Mouse (Mus musculus) CH12.LX (cell line): ENCODE data around the gene Tpr. TPM values are rescaled to one million over a fixed set of nuclear protein-coding genes. Genes with fewer than 3 reads are reported as not detected.

Experiments used
- DNase-seq: peaks from one replicate; pipeline ENCODE4 v3.0.0-alpha.2; 2013; ENCODE audit errors: extremely low read depth
- H3K27ac ChIP-seq: 2 replicates; pipeline ENCODE4 v1.5.1; 2012; ENCODE audit warnings: low read depth, mild to moderate bottlenecking, control low read depth, moderate library complexity; ENCODE audit not compliant: insufficient read depth
- H3K27me3 ChIP-seq: replicated peaks from 2 replicates; pipeline ENCODE3; 2012; ENCODE audit warnings: inconsistent platforms
- H3K36me3 ChIP-seq, 2 experiments: replicated peaks in 1 of 2; 2 replicates each; pipeline versions ENCODE3 to v1.6.1; 2012; ENCODE audit warnings: inconsistent platforms in 1 of 2, low read length in 1 of 2, mild to moderate bottlenecking in 1 of 2, mixed read lengths in 1 of 2, moderate library complexity in 1 of 2; ENCODE audit not compliant: control insufficient read depth in 1 of 2, insufficient read depth in 1 of 2
- H3K4me1 ChIP-seq, 2 experiments: 2 replicates each; pipeline ENCODE4 v1.6.1; 2012; ENCODE audit warnings: inconsistent platforms in 1 of 2, moderate library complexity in 1 of 2; ENCODE audit not compliant: insufficient read depth in 2 of 2, control insufficient read depth in 1 of 2
- H3K4me2 ChIP-seq: 2 replicates; pipeline ENCODE4 v1.6.1; 2012; ENCODE audit warnings: low read depth, mild to moderate bottlenecking, control low read depth; ENCODE audit not compliant: poor library complexity, insufficient read depth, severe bottlenecking
- H3K4me3 ChIP-seq, 3 experiments: fragments of 150-350 bp in 1 of 3; sonication (generic) in 1 of 3; replicated peaks in 1 of 3; 2 replicates each; pipeline versions ENCODE3 to v1.5.1; 2011 to 2012; ENCODE audit warnings: low read depth in 2 of 3, low read length in 2 of 3, mild to moderate bottlenecking in 2 of 3, moderate library complexity in 2 of 3, control low read depth in 1 of 3, improper control_type of control experiment in 1 of 3, inconsistent platforms in 1 of 3, mixed read lengths in 1 of 3; ENCODE audit not compliant: poor library complexity in 1 of 3
- H3K79me2 ChIP-seq: replicated peaks from 2 replicates; pipeline ENCODE4 v1.6.1; 2012; ENCODE audit warnings: mild to moderate bottlenecking, moderate library complexity; ENCODE audit not compliant: control insufficient read depth, poor library complexity, insufficient read depth, severe bottlenecking; ENCODE audit errors: extremely low read depth
- H3K9ac ChIP-seq: 2 replicates; pipeline ENCODE4 v1.6.1; 2012; ENCODE audit warnings: low read depth, mild to moderate bottlenecking, control low read depth, moderate library complexity; ENCODE audit not compliant: insufficient read depth
- H3K9me3 ChIP-seq: replicated peaks from 2 replicates; pipeline ENCODE3; 2012; ENCODE audit warnings: low read length, inconsistent platforms, mixed read lengths
- CTCF ChIP-seq, 2 experiments: IDR thresholded peaks in 1 of 2; conservative IDR thresholded peaks in 1 of 2; 2 replicates each; pipeline ENCODE4 v1.5.1; 2011 to 2012; ENCODE audit warnings: low read depth in 2 of 2, low read length in 2 of 2, improper control_type of control experiment in 1 of 2, inconsistent platforms in 1 of 2, mild to moderate bottlenecking in 1 of 2, moderate library complexity in 1 of 2
- ELF1 ChIP-seq: IDR thresholded peaks from 2 replicates; pipeline ENCODE4 v1.6.1; 2014; ENCODE audit warnings: low read depth, mild to moderate bottlenecking, inconsistent platforms, low read length, improper control_type of control experiment
- EP300 ChIP-seq: IDR thresholded peaks from 2 replicates; pipeline ENCODE4 v1.6.1; 2011; ENCODE audit warnings: low read length, improper control_type of control experiment
- HCFC1 ChIP-seq: IDR thresholded peaks from 2 replicates; pipeline ENCODE4 v1.6.1; 2012; ENCODE audit warnings: low read depth, mild to moderate bottlenecking, inconsistent platforms, low read length, improper control_type of control experiment
- IRF4 ChIP-seq: IDR thresholded peaks from 2 replicates; pipeline ENCODE4 v1.6.1; 2014; ENCODE audit warnings: low read depth, mild to moderate bottlenecking, inconsistent platforms, low read length, improper control_type of control experiment
- JUN ChIP-seq: IDR thresholded peaks from 2 replicates; pipeline ENCODE4 v1.6.1; 2011; ENCODE audit warnings: low read depth, mild to moderate bottlenecking, low read length, improper control_type of control experiment, moderate library complexity; ENCODE audit not compliant: insufficient read depth
- JUND ChIP-seq: conservative IDR thresholded peaks from 2 replicates; pipeline ENCODE4 v1.6.1; 2011; ENCODE audit warnings: low read depth, low read length, improper control_type of control experiment
- KAT2A ChIP-seq: IDR thresholded peaks from 2 replicates; pipeline ENCODE4 v1.6.1; 2012; ENCODE audit warnings: low read length, improper control_type of control experiment, inconsistent platforms; ENCODE audit not compliant: insufficient replicate concordance
- MAFK ChIP-seq: IDR thresholded peaks from 2 replicates; pipeline ENCODE4 v1.6.1; 2011; ENCODE audit warnings: low read length, improper control_type of control experiment; ENCODE audit not compliant: insufficient replicate concordance
- MEF2A ChIP-seq: IDR thresholded peaks from 2 replicates; pipeline ENCODE4 v1.6.1; 2014; ENCODE audit warnings: low read depth, mild to moderate bottlenecking, inconsistent platforms, low read length, improper control_type of control experiment, borderline replicate concordance
- MXI1 ChIP-seq: IDR thresholded peaks from 2 replicates; pipeline ENCODE4 v1.6.1; 2011; ENCODE audit warnings: mild to moderate bottlenecking, low read depth, low read length, improper control_type of control experiment
- PAX5 ChIP-seq: IDR thresholded peaks from 2 replicates; pipeline ENCODE4 v1.6.1; 2012; ENCODE audit warnings: low read length, inconsistent platforms, mixed read lengths
- POLR2A ChIP-seq: IDR thresholded peaks from 2 replicates; pipeline ENCODE4 v1.6.1; 2011; ENCODE audit warnings: low read depth, mild to moderate bottlenecking, improper control_type of control experiment, low read length
- POLR2AphosphoS2 ChIP-seq: IDR thresholded peaks from 2 replicates; pipeline ENCODE4 v1.6.1; 2011; ENCODE audit warnings: low read depth, low read length, improper control_type of control experiment
- RAD21 ChIP-seq: IDR thresholded peaks from 2 replicates; pipeline ENCODE4 v1.6.1; 2011; ENCODE audit warnings: low read depth, mild to moderate bottlenecking, low read length, improper control_type of control experiment, moderate library complexity
- RCOR1 ChIP-seq: conservative IDR thresholded peaks from 2 replicates; pipeline ENCODE4 v1.6.1; 2012; ENCODE audit warnings: low read depth, mild to moderate bottlenecking, inconsistent platforms, low read length, improper control_type of control experiment
- USF1 ChIP-seq: IDR thresholded peaks from 2 replicates; pipeline ENCODE4 v1.6.1; 2014; ENCODE audit warnings: low read depth, mild to moderate bottlenecking, inconsistent platforms, low read length, improper control_type of control experiment
- USF2 ChIP-seq: conservative IDR thresholded peaks from 2 replicates; pipeline ENCODE4 v1.6.1; 2011; ENCODE audit warnings: low read depth, low read length, improper control_type of control experiment
- ZC3H11A ChIP-seq: IDR thresholded peaks from 2 replicates; pipeline ENCODE4 v1.6.1; 2012; ENCODE audit warnings: low read depth, mild to moderate bottlenecking, inconsistent platforms, low read length, improper control_type of control experiment
- ZKSCAN1 ChIP-seq: IDR thresholded peaks from 2 replicates; pipeline ENCODE4 v1.6.1; 2012; ENCODE audit warnings: low read depth, inconsistent platforms, low read length, improper control_type of control experiment, borderline replicate concordance
- ZNF384 ChIP-seq: IDR thresholded peaks from 2 replicates; pipeline ENCODE4 v1.6.1; 2012; ENCODE audit warnings: low read depth, low read length, improper control_type of control experiment, inconsistent platforms
- dilution Hi-C: fragments of 300-500 bp; cut with MboI; formaldehyde crosslinking; loops from 2 replicates; pipeline ENCODE4 v1.14.3; 2020; ENCODE audit warnings: low sequenced_read_pairs; ENCODE audit not compliant: extremely low pct_unique_long_range_greater_than_20kb, extremely low pct_ligation_motif_present
- in situ Hi-C: fragments of 300-500 bp; cut with MboI; formaldehyde crosslinking; loops from 3 replicates; pipeline ENCODE4 v1.14.3; 2019; ENCODE audit warnings: low sequenced_read_pairs, low pct_ligation_motif_present, low pct_unique_long_range_greater_than_20kb, mixed read lengths
- polyA plus RNA-seq: library from polyadenylated mRNA; unstranded; fragments of >175 nt; gene quantifications from 2 replicates; pipeline ENCODE4 v1.2.1, GENCODE M21; 2012; ENCODE audit warnings: low read depth; ENCODE audit not compliant: insufficient read length
- total RNA-seq, 2 experiments: library from RNA; depleted of rRNA; stranded (reverse); fragments of 300-350 nt in 1 of 2; fragments of >200 nt in 1 of 2; gene quantifications; 2 replicates each; pipeline ENCODE4 v1.2.3; 2012 to 2014

Gene Tpr
- total and polyA plus RNA-seq, 3 experiments: 135 to 291 (median 200) TPM

DNA sequence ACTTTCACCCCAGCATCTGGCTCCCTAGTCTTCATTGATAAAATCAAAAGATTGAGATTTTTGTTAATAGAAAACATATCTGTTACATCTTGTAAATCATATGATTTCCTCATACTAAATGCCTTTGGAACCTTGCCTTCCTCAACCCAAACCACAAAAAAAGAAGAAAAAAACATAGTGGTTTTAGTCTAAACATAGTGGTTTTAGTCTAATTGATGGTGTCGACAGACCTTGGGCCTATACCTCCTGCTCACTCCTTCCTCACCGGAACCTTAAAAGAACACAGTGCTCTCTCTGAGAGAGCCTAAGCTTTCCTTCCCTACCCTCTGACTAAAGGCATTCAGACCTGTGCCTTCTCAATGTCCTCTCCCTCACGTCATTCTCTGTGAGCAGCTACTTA, 3.4 kb downstream of the Tpr start:
- Histone ChIP-seq H3K9me3 (no peaks in the 10 kb centered on the region), H3K36me3 (peaks cover 23 to 46% of the 10 kb centered on the region in 2 experiments), H3K79me2 (peaks cover 48% of the 10 kb centered on the region), H3K4me1 (peaks cover 0 to 17% of the 10 kb centered on the region in 2 experiments; a peak in 2 of 4 replicates), H3K27ac (no peak overlapping the region), H3K9ac (no peak overlapping the region), H3K4me3 (no peak overlapping the region), H3K4me2 (no peak overlapping the region), H3K27me3 (no peaks in the 10 kb centered on the region)
- TF ChIP-seq PAX5 (no peak), MXI1 (no peak), POLR2AphosphoS2 (no peak), ELF1 (no peak), ZKSCAN1 (no peak), HCFC1 (no peak), KAT2A (no peak), ZC3H11A (no peak), RAD21 (no peak), POLR2A (no peak), JUND (no peak), IRF4 (no peak), MAFK (no peak), JUN (no peak), MEF2A (no peak), RCOR1 (no peak), USF2 (no peak), ZNF384 (no peak), CTCF (conservative IDR thresholded peaks at IDR 0.05 in 1 of 2, IDR thresholded peaks at IDR 0.05 in 1 of 2; ENCODE audit: low read depth in 2 of 2, low read length in 2 of 2) (no peak), EP300 (no peak)
- DNase-seq: no peak
- dilution Hi-C loops: no loop called here
- in situ Hi-C loops: loop anchor here (25.0 kb wide), 1 partner anchor 559 kb away; no protein-coding TSS in a partner anchor

- no peaks in the 10 kb centered on the region for H3K27me3 ChIP-seq
- H3K9ac ChIP-seq: no peak overlapping the region
- peaks cover 40 to 84% of the 10 kb centered on the region in 2 experiments for H3K36me3 ChIP-seq
- H3K4me2 ChIP-seq: no peak overlapping the region
- TF ChIP-seq ZKSCAN1 (no peak), HCFC1 (no peak), MEF2A (no peak), USF1 (no peak), JUN (no peak), ZC3H11A (no peak)
- TF ChIP-seq, all 38 proteins: peak for 0
- in situ Hi-C loops (no loop called here), dilution Hi-C loops (no loop called here)
- Histone ChIP-seq H3K27ac (no peak overlapping the region), H3K9me3 (no peaks in the 10 kb centered on the region), H3K79me2 (peaks cover 9% of the 10 kb centered on the region), H3K4me1 (no peaks in the 10 kb centered on the region; a peak in 2 of 4 replicates), H3K4me3 (no peak overlapping the region)
- DNase-seq: no peak
Measured at GRCm38 (mm10) chr1:150403914-150404313, 11.3 kb downstream of the Tpr start.
